Mouse (Mus musculus): ENCODE results near the gene Gbf1. TPM values are rescaled to one million over a fixed set of nuclear protein-coding genes. Genes with fewer than 3 reads are reported as not detected.

The Gbf1 gene
- polyA plus RNA-seq, 1 experiment: 457 TPM

GRCm38 (mm10) chr19:46304908-46305333, 152.6 kb downstream of the Gbf1 start:
- no peak for TF ChIP-seq GATA1 (IDR thresholded peaks at IDR 0.05; ENCODE audit: borderline replicate concordance, low read length)
- no peak for TF ChIP-seq FLI1 (IDR thresholded peaks at IDR 0.05; ENCODE audit: low read length)
- Histone ChIP-seq H3K4me3 (replicated peaks) (peak overlapping the region; percentile 100), H3K9me3 (no peaks in the 10 kb centered on the region), H3K27me3 (replicated peaks) (peaks cover 27% of the 10 kb centered on the region), H3K36me3 (replicated peaks; ENCODE audit: low read length) (peaks cover 30% of the 10 kb centered on the region), H3K4me1 (peaks cover 51% of the 10 kb centered on the region)

- Histone ChIP-seq H3K4me3 (replicated peaks) (peak overlapping the region; percentile 100), H3K9me3 (no peaks in the 10 kb centered on the region), H3K36me3 (replicated peaks; ENCODE audit: low read length) (peaks cover 37% of the 10 kb centered on the region), H3K27me3 (replicated peaks) (peaks cover 26% of the 10 kb centered on the region), H3K4me1 (peaks cover 51% of the 10 kb centered on the region)
- TF ChIP-seq GATA1 (IDR thresholded peaks at IDR 0.05; ENCODE audit: borderline replicate concordance, low read length): no peak
These were observed 153.3 kb downstream of the Gbf1 start for GRCm38 (mm10) chr19:46305432-46306267.

GRCm38 (mm10) chr19:46306268-46306610, 153.9 kb downstream of the Gbf1 start:
- no peaks in the 10 kb centered on the region for H3K9me3 ChIP-seq
- peak overlapping the region; percentile 100 for H3K4me3 ChIP-seq (replicated peaks)
- peaks cover 43% of the 10 kb centered on the region for H3K36me3 ChIP-seq (replicated peaks; ENCODE audit: low read length)
- peaks cover 28% of the 10 kb centered on the region for H3K27me3 ChIP-seq (replicated peaks)
- H3K4me1 ChIP-seq: peaks cover 51% of the 10 kb centered on the region
- TF ChIP-seq FLI1 (IDR thresholded peaks at IDR 0.05; ENCODE audit: low read length) (no peak), GATA1 (IDR thresholded peaks at IDR 0.05; ENCODE audit: borderline replicate concordance, low read length) (no peak)

GRCm38 (mm10) chr19:46306751-46307289, 154.5 kb downstream of the Gbf1 start:
- Histone ChIP-seq H3K4me1 (peaks cover 51% of the 10 kb centered on the region), H3K36me3 (replicated peaks; ENCODE audit: low read length) (peaks cover 49% of the 10 kb centered on the region), H3K9me3 (no peaks in the 10 kb centered on the region), H3K4me3 (replicated peaks) (peak overlapping the region; percentile 100), H3K27me3 (replicated peaks) (peaks cover 28% of the 10 kb centered on the region)
- TF ChIP-seq FLI1 (IDR thresholded peaks at IDR 0.05; ENCODE audit: low read length) (no peak), GATA1 (IDR thresholded peaks at IDR 0.05; ENCODE audit: borderline replicate concordance, low read length) (no peak)

GRCm38 (mm10) chr19:46307781-46308180, 155.5 kb downstream of the Gbf1 start:
- Histone ChIP-seq H3K36me3 (replicated peaks; ENCODE audit: low read length) (peaks cover 57% of the 10 kb centered on the region), H3K4me3 (replicated peaks) (peak overlapping the region; percentile 86), H3K4me1 (peaks cover 46% of the 10 kb centered on the region), H3K27me3 (replicated peaks) (peaks cover 30% of the 10 kb centered on the region), H3K9me3 (no peaks in the 10 kb centered on the region)
- TF ChIP-seq GATA1 (IDR thresholded peaks at IDR 0.05; ENCODE audit: borderline replicate concordance, low read length) (no peak), FLI1 (IDR thresholded peaks at IDR 0.05; ENCODE audit: low read length) (no peak)

GRCm38 (mm10) chr19:46308303-46308702, 156.0 kb downstream of the Gbf1 start:
- Histone ChIP-seq H3K36me3 (replicated peaks; ENCODE audit: low read length) (peaks cover 62% of the 10 kb centered on the region), H3K9me3 (no peaks in the 10 kb centered on the region), H3K4me3 (replicated peaks) (peak overlapping the region; percentile 86), H3K4me1 (peaks cover 43% of the 10 kb centered on the region), H3K27me3 (replicated peaks) (peaks cover 31% of the 10 kb centered on the region)
- TF ChIP-seq FLI1 (IDR thresholded peaks at IDR 0.05; ENCODE audit: low read length) (no peak), GATA1 (IDR thresholded peaks at IDR 0.05; ENCODE audit: borderline replicate concordance, low read length) (no peak)

GRCm38 (mm10) chr19:46308706-46309435, 156.6 kb downstream of the Gbf1 start:
- peaks cover 36% of the 10 kb centered on the region for H3K27me3 ChIP-seq (replicated peaks)
- peaks cover 66% of the 10 kb centered on the region for H3K36me3 ChIP-seq (replicated peaks; ENCODE audit: low read length)
- no peaks in the 10 kb centered on the region for H3K9me3 ChIP-seq
- no peak for TF ChIP-seq FLI1 (IDR thresholded peaks at IDR 0.05; ENCODE audit: low read length)
- no peak for TF ChIP-seq GATA1 (IDR thresholded peaks at IDR 0.05; ENCODE audit: borderline replicate concordance, low read length)
- H3K4me3 ChIP-seq (replicated peaks): peak overlapping the region; percentile 86
- peaks cover 38% of the 10 kb centered on the region for H3K4me1 ChIP-seq

- Histone ChIP-seq H3K9me3 (no peaks in the 10 kb centered on the region), H3K36me3 (replicated peaks; ENCODE audit: low read length) (peaks cover 66% of the 10 kb centered on the region), H3K4me1 (peaks cover 43% of the 10 kb centered on the region), H3K4me3 (replicated peaks) (peak overlapping the region; percentile 40), H3K27me3 (replicated peaks) (peaks cover 45% of the 10 kb centered on the region)
- TF ChIP-seq GATA1 (IDR thresholded peaks at IDR 0.05; ENCODE audit: borderline replicate concordance, low read length) (no peak), FLI1 (IDR thresholded peaks at IDR 0.05; ENCODE audit: low read length) (no peak)
These were observed 157.5 kb downstream of the Gbf1 start for GRCm38 (mm10) chr19:46309651-46310305.

GRCm38 (mm10) chr19:46310312-46310865, 158.1 kb downstream of the Gbf1 start:
- Histone ChIP-seq H3K4me1 (peaks cover 46% of the 10 kb centered on the region), H3K4me3 (replicated peaks) (no peak overlapping the region), H3K27me3 (replicated peaks) (peaks cover 51% of the 10 kb centered on the region), H3K36me3 (replicated peaks; ENCODE audit: low read length) (peaks cover 66% of the 10 kb centered on the region), H3K9me3 (no peaks in the 10 kb centered on the region)
- TF ChIP-seq FLI1 (IDR thresholded peaks at IDR 0.05; ENCODE audit: low read length): no peak
- TF ChIP-seq GATA1 (IDR thresholded peaks at IDR 0.05; ENCODE audit: borderline replicate concordance, low read length): no peak

Measured in megakaryocyte, embryonic 14.5 days (primary cell).